Mouse (Mus musculus) embryonic stem cell, embryonic (primary cell): ENCODE measurements around the gene Rpl19.

Source experiments
- CTCF ChIA-PET, 4 experiments: fragments of 300-600 bp in 2 of 4; fragments of 350-600 bp in 2 of 4; sonication (Branson Sonifier 250); formaldehyde crosslinking; loops; one replicate each; lab custom pipeline; 2022; ENCODE audit warnings: inconsistent platforms in 2 of 4; lab: Charles Lee
- POLR2A ChIA-PET, 4 experiments: fragments of 300-600 bp in 2 of 4; fragments of 350-600 bp in 2 of 4; sonication (Branson Sonifier 250); formaldehyde crosslinking; loops; one replicate each; lab custom pipeline; 2022; ENCODE audit warnings: antibody characterized with exemption in 4 of 4, inconsistent platforms in 1 of 4; lab: Charles Lee

Rpl19 gene

DNA sequence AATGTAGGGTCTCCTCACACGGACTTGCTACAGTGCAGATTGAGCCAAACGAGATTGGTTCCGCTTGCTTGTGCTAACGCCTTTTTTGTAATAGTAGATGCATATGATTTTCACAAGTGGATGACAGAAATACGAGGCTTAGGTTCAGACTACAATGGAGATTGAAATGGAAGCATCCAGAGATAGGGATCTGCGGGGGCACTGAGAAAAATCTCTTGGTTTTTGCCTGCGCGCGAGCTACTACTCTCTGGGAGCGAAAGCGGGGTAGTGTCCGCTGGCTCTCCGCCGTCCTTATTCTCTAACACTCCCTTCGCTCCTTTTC is 301 bp upstream of the Rpl19 start:
- POLR2A ChIA-PET, result interaction anchor here (0.5 to 9.9 kb wide), 109 partner anchors 7 to 1513 kb away, joined by 3 to 138 read pairs (median 5); partner anchors contain the start of genes Fbxo47 (in 3 of the 4), Arl5c (in 2 of the 4), B230217C12Rik (in 2 of the 4) and Cdk12 (in 2 of the 4)
- CTCF ChIA-PET, result interaction anchor here in 1 of 4 experiments (1.0 kb wide), 1 partner anchor 316 kb away, joined by 3 read pairs; no protein-coding TSS in a partner anchor

DNA sequence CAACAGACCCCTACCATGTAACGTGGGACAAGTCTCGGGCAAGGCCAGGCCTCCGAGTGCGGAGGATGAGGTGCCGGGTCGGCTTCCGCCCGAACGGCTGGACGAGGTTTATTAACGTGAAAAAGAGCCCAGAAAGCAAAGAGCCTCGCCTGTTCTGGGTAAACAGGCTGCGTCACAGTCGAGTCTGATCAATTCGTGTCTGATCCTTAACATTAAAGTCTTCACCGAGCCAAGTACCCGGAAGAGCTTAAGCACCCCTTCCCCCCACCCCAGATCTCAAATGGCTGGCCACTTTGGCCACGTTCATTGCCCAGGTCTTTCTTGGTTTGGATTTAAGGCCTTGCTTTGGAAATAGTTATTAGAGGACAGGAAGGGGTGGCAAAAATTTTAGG is 783 bp downstream of the Rpl19 start:
- ChIA-PET CTCF (interaction anchor here in 1 of 4 experiments (0.6 to 1.0 kb wide), 2 partner anchors 33 to 315 kb away, joined by 3 read pairs; no protein-coding TSS in a partner anchor), POLR2A (interaction anchor here (0.5 to 9.9 kb wide), 79 partner anchors 8 to 515 kb away, joined by 3 to 138 read pairs (median 6); partner anchors contain the start of genes B230217C12Rik (in 2 of the 4), Fbxl20 (in 2 of the 4), Stac2 (in 2 of the 4) and Arl5c (in 1 of the 4))

DNA sequence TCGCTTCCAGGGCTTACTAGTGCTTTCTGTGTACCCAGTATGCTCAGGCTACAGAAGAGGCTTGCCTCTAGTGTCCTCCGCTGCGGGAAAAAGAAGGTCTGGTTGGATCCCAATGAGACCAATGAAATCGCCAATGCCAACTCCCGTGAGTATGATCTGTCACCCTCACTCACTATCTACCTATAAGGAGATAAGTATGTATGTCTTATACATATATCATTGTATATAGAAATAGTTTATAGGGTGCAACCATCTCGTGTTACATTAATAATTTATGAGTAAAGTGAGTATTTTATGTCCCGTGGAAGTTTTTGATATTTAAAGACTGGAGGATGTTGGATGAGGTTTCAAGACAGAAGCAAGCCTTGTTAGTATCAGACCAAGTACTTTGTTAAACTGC is 1.3 kb downstream of the Rpl19 start:
- ChIA-PET CTCF (interaction anchor here in 1 of 4 experiments (0.7 kb wide), 1 partner anchor 371 kb away, joined by 6 read pairs; no protein-coding TSS in a partner anchor), POLR2A (interaction anchor here (0.7 to 9.9 kb wide), 58 partner anchors 8 to 410 kb away, joined by 3 to 138 read pairs (median 10); partner anchors contain the start of genes Fbxl20 (in 2 of the 4), Stac2 (in 2 of the 4), Cacnb1 (in 1 of the 4) and Lasp1 (in 1 of the 4))

DNA sequence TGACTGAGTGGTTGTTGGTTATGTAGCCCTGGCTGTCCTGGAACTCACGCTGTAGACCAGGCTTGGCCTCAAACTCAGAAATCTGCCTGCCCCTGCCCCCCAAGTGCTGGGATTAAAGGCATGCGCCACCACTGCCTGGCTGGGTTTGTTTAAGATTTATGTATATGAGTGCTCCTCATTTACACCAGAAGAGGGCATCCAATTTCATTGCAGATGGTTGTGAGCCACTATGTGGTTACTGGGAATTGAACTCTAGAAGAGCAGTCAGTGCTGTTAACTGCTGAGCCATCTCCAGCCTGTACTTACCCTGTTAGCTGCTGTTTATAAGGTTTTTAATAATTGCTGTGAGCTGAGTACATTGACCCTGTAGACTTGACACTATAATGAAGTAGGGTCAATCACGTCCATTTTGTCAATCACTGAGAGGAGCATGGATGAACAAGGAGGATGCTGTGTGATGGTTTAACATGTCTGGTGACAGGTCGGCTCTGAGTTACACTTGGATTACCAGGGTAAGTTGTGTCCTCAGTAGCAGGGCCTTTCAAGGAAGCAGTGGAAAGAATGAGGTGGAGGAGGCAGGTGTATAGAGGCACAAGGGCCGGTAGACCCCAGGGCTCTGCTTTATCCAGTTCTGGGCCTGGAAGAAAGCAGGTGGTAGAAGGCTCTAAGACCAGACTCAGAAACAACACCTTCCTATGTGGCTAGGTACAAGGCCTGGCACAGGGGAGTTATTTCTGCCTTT is 4.4 kb downstream of the Rpl19 start:
- ChIA-PET POLR2A (interaction anchor here (0.7 to 9.9 kb wide), 44 partner anchors 8 to 147 kb away, joined by 3 to 138 read pairs (median 5); partner anchors contain the start of genes Stac2 (in 3 of the 4), Cacnb1 (in 2 of the 4) and Fbxo47 (in 1 of the 4)), CTCF (interaction anchor here (0.5 to 2.0 kb wide), 26 partner anchors 8 to 600 kb away, joined by 3 to 15 read pairs (median 4); partner anchors contain the start of gene Cacnb1 (in 1 of the 4))

DNA sequence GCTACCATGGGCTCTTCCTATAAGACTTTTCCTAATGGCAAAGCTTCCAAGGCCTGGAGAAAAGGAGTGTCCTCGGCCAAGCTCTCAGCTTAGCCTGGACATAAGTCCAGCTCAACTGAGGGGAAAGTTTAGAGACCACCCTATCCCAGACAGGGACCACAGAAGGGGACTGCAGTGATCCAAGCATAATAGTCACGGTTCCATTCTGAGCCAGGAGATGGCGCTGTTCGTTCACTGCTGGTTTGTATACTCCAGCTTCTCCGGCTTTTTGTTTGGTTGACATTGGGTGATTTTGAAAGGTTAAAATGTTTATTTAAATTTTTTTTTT is 4.9 kb downstream of the Rpl19 start:
- ChIA-PET CTCF (interaction anchor here (0.5 to 2.0 kb wide), 27 partner anchors 8 to 601 kb away, joined by 3 to 15 read pairs (median 3); partner anchors contain the start of gene Cacnb1 (in 1 of the 4)), POLR2A (interaction anchor here (0.7 to 9.9 kb wide), 44 partner anchors 8 to 148 kb away, joined by 3 to 138 read pairs (median 5); partner anchors contain the start of genes Stac2 (in 3 of the 4), Cacnb1 (in 2 of the 4) and Fbxo47 (in 1 of the 4))

DNA sequence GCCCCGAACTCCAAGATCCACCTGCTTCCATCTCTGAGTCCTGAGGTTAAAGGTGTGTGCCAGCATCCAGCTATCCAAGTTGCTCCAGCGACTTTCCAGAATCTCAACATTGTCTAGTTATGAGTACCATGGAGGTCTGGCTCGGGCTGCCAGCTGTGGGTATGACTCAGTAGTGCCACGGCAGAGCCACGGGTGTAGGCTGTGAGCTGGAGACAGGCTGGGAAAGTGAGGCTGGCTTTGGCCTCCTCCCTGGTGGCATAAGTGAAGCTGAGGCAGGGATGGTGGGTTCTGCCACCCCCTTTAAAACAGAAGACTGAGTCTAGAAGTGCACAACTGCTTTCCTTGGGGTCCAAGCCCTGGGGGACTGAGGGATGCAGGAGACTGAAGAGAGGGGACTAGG is 7.6 kb downstream of the Rpl19 start:
- CTCF ChIA-PET, result interaction anchor here in 3 of 4 experiments (0.6 to 2.4 kb wide), 7 partner anchors 10 to 434 kb away, joined by 3 to 13 read pairs (median 6); no protein-coding TSS in a partner anchor
- POLR2A ChIA-PET, result interaction anchor here in 2 of 4 experiments (1.1 to 9.9 kb wide), 6 partner anchors 8 to 24 kb away, joined by 3 to 138 read pairs (median 5); no protein-coding TSS in a partner anchor

DNA sequence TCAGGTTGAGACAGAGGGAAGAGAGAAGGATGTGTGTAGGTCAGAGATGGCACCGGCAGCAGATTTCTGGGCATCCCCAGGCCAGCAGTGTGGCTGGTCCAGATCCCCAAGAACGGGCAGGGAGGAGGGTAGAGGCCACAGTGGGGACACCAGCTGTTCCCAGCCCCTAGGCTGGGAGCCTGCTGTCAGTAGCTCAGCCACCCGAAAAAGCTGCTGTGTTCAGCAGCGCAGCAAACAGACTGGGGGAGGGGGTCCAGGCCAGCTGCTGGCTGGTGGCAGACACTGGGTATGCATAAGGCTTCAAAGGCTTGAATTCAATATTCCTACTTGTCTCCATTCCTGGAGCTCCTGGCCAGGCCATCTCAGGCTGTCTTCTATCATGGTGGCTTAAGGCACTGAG is 8.3 kb downstream of the Rpl19 start:
- ChIA-PET POLR2A (interaction anchor here in 3 of 4 experiments (0.6 to 2.9 kb wide), 20 partner anchors 8 to 1339 kb away, joined by 3 to 28 read pairs (median 4); partner anchors contain the start of genes Stac2 (in 3 of the 3), Rpl19 (in 2 of the 3) and Cacnb1 (in 1 of the 3)), CTCF (interaction anchor here in 3 of 4 experiments (0.5 to 2.4 kb wide), 9 partner anchors 9 to 159 kb away, joined by 3 to 9 read pairs (median 5); partner anchors contain the start of gene Med1 (in 1 of the 3))

DNA sequence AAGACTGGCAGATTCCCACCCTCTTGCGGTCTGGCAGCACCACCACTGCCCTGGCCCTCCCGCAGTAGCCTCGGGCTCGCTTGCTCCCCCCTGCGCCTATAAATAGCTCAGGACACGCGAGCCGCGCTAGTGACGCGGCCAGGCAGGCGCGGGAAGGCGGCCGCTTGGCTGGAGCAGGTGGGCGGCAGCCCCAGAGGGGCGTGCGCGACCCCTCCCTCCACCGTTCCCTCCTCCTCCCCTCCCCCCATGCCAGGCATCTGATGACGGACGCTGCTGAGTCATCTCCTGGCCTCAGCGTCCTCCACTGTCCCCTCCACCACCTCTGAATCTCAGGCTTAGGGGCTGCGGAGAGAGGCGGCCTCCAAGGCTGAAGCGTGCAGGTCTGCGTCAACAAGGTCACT is 9.5 kb downstream of the Rpl19 start:
- ChIA-PET POLR2A (interaction anchor here (0.5 to 2.9 kb wide), 36 partner anchors 7 to 229 kb away, joined by 3 to 28 read pairs (median 5); partner anchors contain the start of genes Rpl19 (in 4 of the 4), Stac2 (in 3 of the 4), Cdk12 (in 2 of the 4) and Fbxl20 (in 1 of the 4)), CTCF (interaction anchor here (0.5 to 2.4 kb wide), 9 partner anchors 13 to 469 kb away, joined by 3 to 9 read pairs (median 4); partner anchors contain the start of gene Cacnb1 (in 1 of the 4))

DNA sequence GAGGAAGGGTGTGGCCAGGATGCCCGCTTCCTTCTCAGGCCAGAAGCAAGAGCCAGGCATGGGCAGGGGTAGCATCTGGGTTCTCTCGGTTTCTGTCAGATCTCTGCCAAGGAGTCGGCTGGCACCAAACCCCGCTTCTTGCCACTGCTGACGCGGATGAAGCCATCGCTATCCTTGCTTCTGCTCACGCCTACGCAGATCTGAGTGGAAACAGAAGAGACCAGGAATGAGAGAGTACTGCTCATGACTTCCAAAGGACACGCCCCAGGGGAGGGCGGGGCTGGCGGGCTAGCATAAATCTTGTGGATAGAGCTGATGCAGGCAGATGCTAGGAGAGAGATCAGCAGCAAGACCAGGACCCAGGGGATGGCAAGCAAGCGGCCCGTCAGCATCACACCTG is 11.4 kb downstream of the Rpl19 start:
- CTCF ChIA-PET, result interaction anchor here in 2 of 4 experiments (0.6 to 1.4 kb wide), 2 partner anchors 36 to 401 kb away, joined by 3 to 4 read pairs; no protein-coding TSS in a partner anchor
- POLR2A ChIA-PET, result interaction anchor here in 3 of 4 experiments (0.6 to 9.3 kb wide), 10 partner anchors 9 to 37 kb away, joined by 3 to 138 read pairs (median 4); partner anchors contain the start of genes Rpl19 (in 3 of the 3) and Cacnb1 (in 1 of the 3)

DNA sequence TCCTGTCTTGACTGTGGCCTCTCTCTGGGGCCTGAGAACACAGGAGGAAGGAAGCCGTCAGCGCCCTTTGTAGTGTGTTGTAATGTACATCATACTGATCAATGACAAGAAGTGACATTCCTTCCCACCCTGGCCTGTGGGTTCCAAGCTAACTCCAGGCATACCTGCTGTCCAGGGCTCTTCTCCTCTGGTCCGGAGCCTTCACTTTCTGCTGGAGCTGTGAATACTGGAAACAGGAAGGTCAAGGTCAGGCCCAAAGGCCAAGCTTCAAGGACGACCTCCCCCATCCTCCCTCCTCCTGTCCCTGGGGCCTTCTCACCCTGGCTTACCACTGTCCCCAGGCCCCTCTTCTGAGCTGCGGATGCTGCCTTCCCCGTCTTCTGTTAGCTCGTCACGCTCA is 14.5 kb downstream of the Rpl19 start:
- POLR2A ChIA-PET, result interaction anchor here (0.7 to 9.3 kb wide), 22 partner anchors 9 to 243 kb away, joined by 3 to 138 read pairs (median 4); partner anchors contain the start of genes Rpl19 (in 2 of the 4), Stac2 (in 2 of the 4) and Lasp1 (in 1 of the 4)
- CTCF ChIA-PET, result interaction anchor here (0.6 to 1.4 kb wide), 7 partner anchors 9 to 1376 kb away, joined by 3 to 5 read pairs (median 4); no protein-coding TSS in a partner anchor

DNA sequence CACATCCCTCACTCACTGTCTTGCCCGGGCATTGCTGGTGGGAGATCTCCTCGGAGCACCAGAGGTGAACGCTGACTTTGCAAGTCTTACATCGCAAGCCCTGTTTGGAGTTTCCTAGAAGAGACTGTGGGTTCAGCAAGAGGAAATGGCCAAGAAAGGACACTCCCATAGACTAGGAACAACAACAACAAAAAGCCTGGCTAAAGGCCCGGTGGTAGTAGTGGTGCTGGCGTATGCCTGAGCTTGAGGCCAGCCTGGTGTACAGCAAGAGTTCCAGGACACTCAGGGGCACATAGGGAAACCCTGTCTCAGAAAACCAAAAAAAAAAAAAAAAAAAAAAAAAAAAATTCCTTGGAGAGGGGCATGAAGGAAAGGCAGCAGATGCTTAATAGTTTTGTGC is 16.2 kb downstream of the Rpl19 start:
- ChIA-PET CTCF (interaction anchor here in 3 of 4 experiments (0.6 to 2.1 kb wide), 11 partner anchors 10 to 337 kb away, joined by 3 to 9 read pairs (median 4); partner anchors contain the start of gene Cacnb1 (in 1 of the 3)), POLR2A (interaction anchor here (0.7 to 9.3 kb wide), 35 partner anchors 8 to 730 kb away, joined by 3 to 138 read pairs (median 5); partner anchors contain the start of genes Rpl19 (in 3 of the 4), Stac2 (in 3 of the 4), Cacnb1 (in 2 of the 4) and Arl5c (in 1 of the 4))

DNA sequence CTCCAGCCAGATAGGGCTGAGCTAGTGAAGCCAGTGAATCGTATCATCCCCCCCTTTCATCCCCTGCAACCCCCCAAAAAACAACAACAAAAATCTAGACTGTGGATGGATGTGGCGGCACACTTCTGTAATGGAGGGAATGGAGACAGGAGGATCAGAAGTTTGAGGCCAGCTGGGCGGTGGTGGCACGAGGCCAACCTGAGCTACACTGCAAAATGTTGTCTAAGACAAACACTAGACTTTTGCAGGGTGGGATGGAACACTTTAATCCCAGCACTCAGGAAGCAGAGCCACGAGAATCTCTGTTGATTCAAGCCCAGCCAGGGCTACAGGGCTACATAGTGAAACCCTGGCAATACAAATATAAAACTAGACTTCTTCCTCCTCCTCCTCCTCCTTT is 17.6 kb downstream of the Rpl19 start:
- ChIA-PET CTCF (interaction anchor here (0.5 to 2.1 kb wide), 14 partner anchors 9 to 299 kb away, joined by 3 to 9 read pairs (median 4); no protein-coding TSS in a partner anchor), POLR2A (interaction anchor here (0.6 to 9.3 kb wide), 41 partner anchors 8 to 544 kb away, joined by 3 to 138 read pairs (median 5); partner anchors contain the start of genes Rpl19 (in 4 of the 4), Stac2 (in 3 of the 4) and Cacnb1 (in 2 of the 4))

DNA sequence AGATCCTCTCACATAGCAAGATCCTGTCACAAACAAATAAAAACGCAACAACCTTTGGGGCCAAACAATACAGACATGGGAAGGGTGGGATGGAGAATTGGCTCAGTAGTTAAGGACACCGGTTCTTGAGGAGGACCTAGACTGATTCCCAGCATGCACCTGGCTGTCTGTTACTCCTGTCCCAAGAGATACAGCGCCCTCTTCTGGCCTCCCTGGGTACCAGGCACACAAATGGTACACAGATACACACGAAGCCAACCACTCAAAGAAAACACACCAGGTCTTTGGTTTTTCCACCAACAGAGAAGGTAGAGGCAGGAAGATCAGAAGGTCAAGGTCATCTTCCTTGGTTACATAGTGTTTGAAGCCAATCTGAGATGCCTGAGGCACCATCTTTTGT is 19.1 kb downstream of the Rpl19 start:
- POLR2A ChIA-PET, result interaction anchor here (0.6 to 9.3 kb wide), 10 partner anchors 10 to 75 kb away, joined by 3 to 138 read pairs (median 5); partner anchors contain the start of gene Rpl19 (in 2 of the 4)
- CTCF ChIA-PET, result interaction anchor here in 1 of 4 experiments (1.8 kb wide), 1 partner anchor 30 kb away, joined by 4 read pairs; no protein-coding TSS in a partner anchor

DNA sequence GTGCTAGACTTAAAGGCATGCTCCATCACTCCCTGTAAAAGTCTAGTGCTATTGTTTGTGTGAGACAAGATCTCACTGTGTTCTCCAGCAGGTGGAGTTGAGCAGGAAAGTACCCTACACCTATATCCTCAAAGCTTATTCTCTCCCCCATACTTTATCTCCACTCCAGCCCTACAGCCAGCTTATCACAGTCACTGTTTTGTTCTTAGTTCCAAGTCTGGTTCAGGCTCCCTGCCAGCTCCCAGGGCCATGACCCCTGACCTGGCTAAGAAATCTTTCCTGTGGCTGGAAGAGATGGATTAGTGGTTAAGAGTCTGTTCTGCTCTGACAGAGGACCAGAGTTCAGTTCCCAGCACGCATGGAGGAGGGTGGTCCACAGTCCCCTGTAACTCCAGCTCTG is 20.0 kb downstream of the Rpl19 start:
- ChIA-PET CTCF (interaction anchor here in 1 of 4 experiments (0.7 kb wide), 1 partner anchor 44 kb away, joined by 3 read pairs; no protein-coding TSS in a partner anchor), POLR2A (interaction anchor here in 2 of 4 experiments (0.6 to 9.3 kb wide), 8 partner anchors 11 to 44 kb away, joined by 3 to 138 read pairs (median 4); partner anchors contain the start of gene Rpl19 (in 2 of the 2))

DNA sequence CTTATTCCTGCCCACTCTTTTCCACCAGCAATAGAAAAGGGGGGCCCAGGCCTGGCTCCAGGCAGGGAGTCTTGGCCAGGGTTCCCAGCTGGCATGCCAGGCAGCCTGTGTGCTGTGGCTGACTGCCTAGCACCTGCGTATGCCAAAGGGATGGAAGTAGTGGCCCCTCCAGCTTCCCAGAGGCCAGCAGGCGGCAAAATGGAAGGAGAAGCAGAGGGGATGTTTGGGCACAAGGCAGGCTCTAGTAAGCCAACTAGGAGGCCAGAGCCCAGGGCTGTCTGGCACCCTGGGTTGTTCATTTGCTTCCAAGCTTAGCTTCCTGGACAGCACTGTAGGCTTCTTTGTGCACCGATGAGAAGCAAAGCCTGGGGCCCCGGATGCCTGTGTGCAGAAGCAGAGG is 21.2 kb downstream of the Rpl19 start:
- CTCF ChIA-PET, result interaction anchor here in 1 of 4 experiments (1.0 kb wide), 1 partner anchor 16 kb away, joined by 3 read pairs; no protein-coding TSS in a partner anchor
- POLR2A ChIA-PET, result interaction anchor here in 1 of 4 experiments (1.0 to 1.5 kb wide), 2 partner anchors 12 to 13 kb away, joined by 3 to 4 read pairs; no protein-coding TSS in a partner anchor

DNA sequence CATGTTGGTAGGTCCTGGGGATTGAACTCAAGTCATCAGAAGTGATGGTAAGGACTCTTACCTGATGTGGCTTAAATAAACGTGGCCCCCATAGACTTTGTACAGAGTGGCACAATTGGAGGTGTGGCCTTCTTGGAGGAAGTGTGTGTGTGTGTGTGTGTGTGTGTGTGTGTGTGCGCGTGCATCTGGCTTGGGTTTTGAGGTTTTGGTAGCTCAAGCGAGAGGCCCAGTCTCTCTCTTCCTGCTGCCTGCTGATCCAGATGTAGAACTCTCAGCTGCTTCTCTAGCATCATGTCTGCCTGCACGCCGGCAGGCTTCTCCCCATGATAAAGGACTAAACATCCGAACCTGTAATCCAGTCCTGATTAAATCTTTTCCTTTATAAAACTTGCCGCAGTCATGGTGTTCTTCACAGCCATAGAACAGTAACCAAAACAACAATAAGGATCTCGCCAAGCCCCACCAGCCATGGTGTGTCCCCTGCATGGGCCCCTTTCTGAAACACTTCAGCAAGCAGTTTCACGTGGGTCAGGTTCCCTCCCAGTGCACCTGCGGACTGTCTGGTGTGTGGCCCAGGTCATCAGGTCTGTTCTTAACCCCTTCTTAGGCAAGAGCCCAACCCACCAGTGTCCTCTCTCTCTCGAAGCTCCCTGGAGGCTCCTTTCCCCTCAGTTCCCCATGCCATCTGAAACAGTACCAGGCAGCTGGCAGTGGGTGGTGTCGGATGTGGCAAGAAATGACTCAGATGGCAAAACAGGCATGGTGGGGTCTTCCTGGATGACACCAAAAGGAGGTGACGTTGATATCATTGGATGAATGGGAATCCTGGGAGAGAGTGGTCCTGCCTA is 23.4 kb downstream of the Rpl19 start:
- ChIA-PET CTCF (no interaction called here), POLR2A (interaction anchor here in 3 of 4 experiments (0.6 to 3.5 kb wide), 14 partner anchors 8 to 1936 kb away, joined by 3 to 36 read pairs (median 4); partner anchors contain the start of gene Psmb3 (in 1 of the 3))
